Mouse (Mus musculus): ENCODE measurements at regions not wholly inside any gene's neighbourhood (a gene's known extent, or its start where the extent isn't known, plus 50 kb on each side); places are given as distances from the start of the nearest gene placed in this dataset.

GRCm38 (mm10) chr1:158124902-158125301, 231.2 kb downstream of the Brinp2 start:
- DNase-seq: no peak
- intact Hi-C loops (cut with DNase I): no loop called here

GRCm38 (mm10) chr1:158126272-158126671, 229.9 kb downstream of the Brinp2 start:
- DNase-seq: no peak
- intact Hi-C loops (cut with DNase I): no loop called here

- intact Hi-C loops (cut with DNase I): no loop called here
- no peak for DNase-seq
These were observed 226.8 kb downstream of the Brinp2 start for GRCm38 (mm10) chr1:158129243-158129770.

- DNase-seq: no peak
- intact Hi-C loops (cut with DNase I): no loop called here
These were observed 208.6 kb downstream of the Brinp2 start for GRCm38 (mm10) chr1:158147525-158147924.

GRCm38 (mm10) chr1:158148035-158148434, 208.1 kb downstream of the Brinp2 start:
- intact Hi-C loops (cut with DNase I): no loop called here
- DNase-seq: no peak

- intact Hi-C loops (cut with DNase I): no loop called here
- DNase-seq: no peak
These were observed 195.0 kb downstream of the Brinp2 start for GRCm38 (mm10) chr1:158161111-158161510.

GRCm38 (mm10) chr1:158161533-158161932, 194.6 kb downstream of the Brinp2 start:
- intact Hi-C loops (cut with DNase I): no loop called here
- no peak for DNase-seq

GRCm38 (mm10) chr1:158163411-158163810, 192.7 kb downstream of the Brinp2 start:
- DNase-seq: no peak
- intact Hi-C loops (cut with DNase I): no loop called here

GRCm38 (mm10) chr1:158170006-158170405, 186.1 kb downstream of the Brinp2 start:
- DNase-seq: no peak
- intact Hi-C loops (cut with DNase I): no loop called here

- DNase-seq: no peak
- intact Hi-C loops (cut with DNase I): no loop called here
These were observed 176.0 kb downstream of the Brinp2 start for GRCm38 (mm10) chr1:158180095-158180494.

- intact Hi-C loops (cut with DNase I): no loop called here
- no peak for DNase-seq
These were observed 174.8 kb downstream of the Brinp2 start for GRCm38 (mm10) chr1:158181296-158181695.

GRCm38 (mm10) chr1:158187651-158188050, 168.5 kb downstream of the Brinp2 start:
- DNase-seq: no peak
- intact Hi-C loops (cut with DNase I): no loop called here

GRCm38 (mm10) chr1:158192841-158193551, 163.1 kb downstream of the Brinp2 start:
- intact Hi-C loops (cut with DNase I): no loop called here
- no peak for DNase-seq

GRCm38 (mm10) chr1:158193968-158194565, 162.1 kb downstream of the Brinp2 start:
- intact Hi-C loops (cut with DNase I): no loop called here

More at GRCm38 (mm10) chr1:158193968-158194565, 162.1 kb downstream of the Brinp2 start:
- DNase-seq: no peak

All from gastrocnemius, postnatal 36 days (tissue).